Mouse (Mus musculus) bone marrow macrophage, adult 2 months (primary cell): ENCODE data around the gene Fmnl1.

Experiments
- CTCF ChIP-seq: IDR thresholded peaks from 2 replicates; pipeline ENCODE4 v1.5.1; 2012; ENCODE audit warnings: low read depth, mild to moderate bottlenecking, low read length, moderate library complexity
- POLR2A ChIP-seq: IDR thresholded peaks from 2 replicates; pipeline ENCODE4 v1.6.1; 2012; ENCODE audit warnings: mild to moderate bottlenecking, low read depth, low read length, borderline replicate concordance

DNA sequence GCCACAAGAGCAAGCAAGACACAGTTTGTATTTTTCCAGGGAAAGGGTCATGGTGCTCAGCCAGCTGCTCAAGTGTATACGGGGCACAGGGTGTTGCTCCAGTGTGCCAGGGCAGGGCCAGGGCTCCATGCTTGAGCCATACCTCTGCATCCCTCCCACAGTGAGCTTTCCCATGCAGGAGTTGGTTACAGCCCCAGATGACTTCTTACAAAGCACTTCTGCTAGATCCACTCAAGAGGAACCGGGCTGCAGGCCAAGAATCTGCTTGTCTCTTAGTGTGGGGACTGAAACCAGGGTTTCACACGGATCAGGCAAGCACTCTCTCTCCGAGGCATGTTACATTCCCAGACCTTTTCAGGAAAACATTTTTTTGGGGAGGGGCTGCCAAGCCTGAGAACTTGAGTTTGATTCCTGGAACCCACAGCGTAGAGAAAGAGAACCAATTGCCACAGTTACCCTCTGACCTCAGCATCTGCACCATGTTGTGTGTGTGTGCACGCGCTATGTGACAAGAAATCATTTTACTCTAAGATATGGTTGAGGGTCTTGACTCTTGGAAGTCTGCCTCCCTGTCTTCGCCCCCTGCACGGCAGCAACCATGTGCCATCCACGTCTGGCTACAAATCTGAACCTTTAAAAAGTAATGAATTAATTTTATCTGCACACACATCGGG, 76.7 kb downstream of the Fmnl1 start:
- TF ChIP-seq POLR2A (no peak), CTCF (no peak)
